Mouse (Mus musculus): ENCODE data around the gene Nos1ap.

The Nos1ap gene

GRCm38 (mm10) chr1:170453455-170453854 lies 136.2 kb downstream of the Nos1ap start:
- no peak for DNase-seq

GRCm38 (mm10) chr1:170448244-170448643 lies 141.4 kb downstream of the Nos1ap start:
- no peak for DNase-seq

GRCm38 (mm10) chr1:170445458-170445857 lies 144.2 kb downstream of the Nos1ap start:
- no peak for DNase-seq

- DNase-seq = no peak
Measured at GRCm38 (mm10) chr1:170440367-170440766, 149.3 kb downstream of the Nos1ap start.

GRCm38 (mm10) chr1:170438471-170439151 lies 151.1 kb downstream of the Nos1ap start:
- no peak for DNase-seq

GRCm38 (mm10) chr1:170434146-170434545 lies 155.5 kb downstream of the Nos1ap start:
- no peak for DNase-seq

GRCm38 (mm10) chr1:170433661-170434060 lies 156.0 kb downstream of the Nos1ap start:
- DNase-seq = no peak

GRCm38 (mm10) chr1:170432288-170432687 lies 157.4 kb downstream of the Nos1ap start:
- DNase-seq = no peak

GRCm38 (mm10) chr1:170431312-170431711 lies 158.3 kb downstream of the Nos1ap start:
- no peak for DNase-seq

GRCm38 (mm10) chr1:170430660-170431059 lies 159.0 kb downstream of the Nos1ap start:
- no peak for DNase-seq

GRCm38 (mm10) chr1:170429656-170430055 lies 160.0 kb downstream of the Nos1ap start:
- DNase-seq = no peak

- DNase-seq = no peak
Measured at GRCm38 (mm10) chr1:170428141-170428540, 161.5 kb downstream of the Nos1ap start.

- DNase-seq = no peak
Measured at GRCm38 (mm10) chr1:170424258-170424889, 165.3 kb downstream of the Nos1ap start.

GRCm38 (mm10) chr1:170423048-170423447 lies 166.6 kb downstream of the Nos1ap start:
- no peak for DNase-seq

- no peak for DNase-seq
Measured at GRCm38 (mm10) chr1:170422188-170422587, 167.5 kb downstream of the Nos1ap start.

GRCm38 (mm10) chr1:170419961-170420360 lies 169.7 kb downstream of the Nos1ap start:
- DNase-seq = no peak

- DNase-seq = no peak
Measured at GRCm38 (mm10) chr1:170418131-170418530, 171.5 kb downstream of the Nos1ap start.

GRCm38 (mm10) chr1:170416967-170417366 lies 172.7 kb downstream of the Nos1ap start:
- DNase-seq = no peak

GRCm38 (mm10) chr1:170416206-170416605 lies 173.5 kb downstream of the Nos1ap start:
- DNase-seq = no peak

GRCm38 (mm10) chr1:170415395-170415794 lies 174.3 kb downstream of the Nos1ap start:
- no peak for DNase-seq

- no peak for DNase-seq
Measured at GRCm38 (mm10) chr1:170410402-170411191, 179.1 kb downstream of the Nos1ap start.

- no peak for DNase-seq
Measured at GRCm38 (mm10) chr1:170409091-170409490, 180.6 kb downstream of the Nos1ap start.

GRCm38 (mm10) chr1:170406921-170407320 lies 182.7 kb downstream of the Nos1ap start:
- no peak for DNase-seq

- no peak for DNase-seq
Measured at GRCm38 (mm10) chr1:170405152-170405551, 184.5 kb downstream of the Nos1ap start.

Data from right cerebral cortex, postnatal 14 days (tissue).